Mouse (Mus musculus) bone marrow, adult 2 months (tissue): Measurements from ENCODE around the gene Mme.

Experiments
- CTCF ChIP-seq: fragments of 200-500 bp; IDR thresholded peaks from 2 replicates; pipeline ENCODE4 v1.5.1; 2011; ENCODE audit warnings: low read length, control low read depth; ENCODE audit not compliant: control insufficient read depth, insufficient read depth
- POLR2A ChIP-seq: fragments of 200-500 bp; IDR thresholded peaks from 2 replicates; pipeline ENCODE4 v1.6.1; 2011; ENCODE audit warnings: low read depth, mild to moderate bottlenecking, control low read depth, low read length, borderline replicate concordance; ENCODE audit not compliant: control insufficient read depth

DNA sequence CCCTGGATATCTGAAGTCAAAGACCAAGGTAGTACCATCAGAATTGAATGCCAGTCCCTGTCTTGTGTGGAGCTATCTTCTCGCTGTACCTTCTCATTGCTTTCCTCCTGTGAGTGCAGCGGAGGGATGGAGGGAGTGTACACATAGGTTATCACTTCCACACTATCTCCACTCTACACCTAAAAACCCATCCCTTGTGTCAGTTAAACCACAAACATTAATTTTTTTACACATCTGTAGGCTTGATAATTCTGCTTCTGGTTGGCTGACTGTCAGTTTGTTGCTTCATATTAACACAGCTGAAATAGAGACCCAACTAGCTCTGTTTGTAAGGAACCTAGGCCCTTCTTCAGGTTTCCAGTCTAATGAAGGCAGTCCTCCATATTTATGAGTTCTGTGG lies 43.3 kb upstream of the Mme start:
- TF ChIP-seq CTCF (no peak), POLR2A (no peak)
